Mouse (Mus musculus): ENCODE measurements around the gene Tubg1. TPM values are rescaled to one million over a fixed set of nuclear protein-coding genes. Genes with fewer than 3 reads are reported as not detected.
"Not testable (repeated sequence)": the region's sequence is repeated elsewhere in the genome, so short reads cannot be mapped to it uniquely, and the experiment has no call there.

Gene Tubg1
- polyA plus RNA-seq, 1 experiment: 27.3 TPM

DNA sequence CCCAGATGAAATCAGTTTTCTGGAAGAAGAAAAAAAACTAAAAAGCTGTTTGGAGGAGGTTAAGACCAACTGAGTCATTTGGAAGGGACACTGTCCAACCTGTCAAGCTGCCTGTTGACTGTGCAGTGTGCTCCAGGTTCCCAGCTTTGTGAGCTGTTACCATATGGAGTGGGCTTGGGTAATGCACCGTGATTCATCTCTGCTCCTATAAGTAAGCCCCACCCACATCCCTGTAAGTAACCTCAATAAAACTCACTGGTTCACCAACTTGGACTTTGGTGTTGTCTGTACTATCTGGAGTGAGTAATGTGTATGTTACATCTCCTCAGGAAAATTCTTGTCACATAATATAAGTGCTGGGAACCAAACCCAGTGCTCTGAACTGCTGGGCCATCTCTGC is 33.1 kb downstream of the Tubg1 start:
- TF ChIP-seq CTCF (IDR thresholded peaks at IDR 0.05; ENCODE audit: control insufficient read depth, insufficient read depth, insufficient replicate concordance, low read depth, low read length) (no peak), POLR2A (IDR thresholded peaks at IDR 0.05; ENCODE audit: control insufficient read depth, low read depth, low read length) (no peak)
- Histone ChIP-seq H3K36me3 (ENCODE audit: control insufficient read depth, insufficient read depth, low read length) (no peaks in the 10 kb centered on the region), H3K4me3 (ENCODE audit: control insufficient read depth, low read depth, low read length) (no peak overlapping the region), H3K27me3 (ENCODE audit: control insufficient read depth, insufficient read depth, low read length) (no peaks in the 10 kb centered on the region), H3K27ac (ENCODE audit: control insufficient read depth, insufficient read depth, low read depth, low read length) (no peak overlapping the region), H3K4me1 (ENCODE audit: control insufficient read depth, insufficient read depth, low read length) (peaks cover 8% of the 10 kb centered on the region)

GRCm38 (mm10) chr11:101154648-101155047 is 34.9 kb downstream of the Tubg1 start:
- no peak overlapping the region for H3K27ac ChIP-seq (ENCODE audit: control insufficient read depth, insufficient read depth, low read depth, low read length)
- no peaks in the 10 kb centered on the region for H3K27me3 ChIP-seq (ENCODE audit: control insufficient read depth, insufficient read depth, low read length)
- no peak overlapping the region for H3K4me3 ChIP-seq (ENCODE audit: control insufficient read depth, low read depth, low read length)
- no peaks in the 10 kb centered on the region for H3K36me3 ChIP-seq (ENCODE audit: control insufficient read depth, insufficient read depth, low read length)
- H3K4me1 ChIP-seq (ENCODE audit: control insufficient read depth, insufficient read depth, low read length): peaks cover 8% of the 10 kb centered on the region
- TF ChIP-seq CTCF (IDR thresholded peaks at IDR 0.05; ENCODE audit: control insufficient read depth, insufficient read depth, insufficient replicate concordance, low read depth, low read length) (no peak), POLR2A (IDR thresholded peaks at IDR 0.05; ENCODE audit: control insufficient read depth, low read depth, low read length) (no peak)

DNA sequence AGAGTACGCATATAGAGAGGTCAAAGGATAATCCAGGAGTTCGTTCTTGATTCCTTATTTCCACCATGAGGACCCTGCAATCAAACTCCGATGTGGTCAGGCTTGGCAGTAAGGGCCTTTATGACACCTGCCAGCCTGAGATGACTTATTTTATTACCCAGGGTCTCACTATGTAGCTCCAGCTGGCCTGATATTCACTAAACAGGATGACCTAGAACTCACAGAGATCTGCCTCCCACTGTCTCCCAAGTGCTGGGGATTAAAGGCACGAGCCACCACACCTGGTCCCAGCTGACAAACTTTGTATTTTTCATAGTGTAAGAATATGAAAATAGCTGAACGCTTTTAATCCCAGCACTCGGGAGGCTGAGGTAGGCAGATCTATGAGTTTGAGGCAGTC is 35.4 kb downstream of the Tubg1 start:
- Histone ChIP-seq H3K36me3 (ENCODE audit: control insufficient read depth, insufficient read depth, low read length) (no peaks in the 10 kb centered on the region), H3K4me1 (ENCODE audit: control insufficient read depth, insufficient read depth, low read length) (peaks cover 8% of the 10 kb centered on the region), H3K4me3 (ENCODE audit: control insufficient read depth, low read depth, low read length) (no peak overlapping the region), H3K27ac (ENCODE audit: control insufficient read depth, insufficient read depth, low read depth, low read length) (no peak overlapping the region), H3K27me3 (ENCODE audit: control insufficient read depth, insufficient read depth, low read length) (no peaks in the 10 kb centered on the region)
- TF ChIP-seq CTCF (IDR thresholded peaks at IDR 0.05; ENCODE audit: control insufficient read depth, insufficient read depth, insufficient replicate concordance, low read depth, low read length): no peak
- TF ChIP-seq POLR2A (IDR thresholded peaks at IDR 0.05; ENCODE audit: control insufficient read depth, low read depth, low read length): no peak

GRCm38 (mm10) chr11:101155728-101156371 is 36.1 kb downstream of the Tubg1 start, which contains the start of gene Tubg2:
Tubg2 (plus strand) TSS chr11:101155907.
- H3K27ac ChIP-seq (ENCODE audit: control insufficient read depth, insufficient read depth, low read depth, low read length): no peak within 1 kb of the TSS

GRCm38 (mm10) chr11:101160151-101160550 is 40.4 kb downstream of the Tubg1 start:
- H3K27me3 ChIP-seq (ENCODE audit: control insufficient read depth, insufficient read depth, low read length): not testable (repeated sequence)
- H3K4me1 ChIP-seq (ENCODE audit: control insufficient read depth, insufficient read depth, low read length): peaks cover 15% of the 10 kb centered on the region

More at GRCm38 (mm10) chr11:101155728-101156371, 36.1 kb downstream of the Tubg1 start, which contains the start of gene Tubg2:
- H3K36me3 ChIP-seq (ENCODE audit: control insufficient read depth, insufficient read depth, low read length): no peaks in the 10 kb centered on the region
- peak within 1 kb of the TSS; percentile 38 for H3K4me3 ChIP-seq (ENCODE audit: control insufficient read depth, low read depth, low read length)
- TF ChIP-seq POLR2A (IDR thresholded peaks at IDR 0.05; ENCODE audit: control insufficient read depth, low read depth, low read length) (no peak), CTCF (IDR thresholded peaks at IDR 0.05; ENCODE audit: control insufficient read depth, insufficient read depth, insufficient replicate concordance, low read depth, low read length) (no peak)
- no peaks in the 10 kb centered on the region for H3K27me3 ChIP-seq (ENCODE audit: control insufficient read depth, insufficient read depth, low read length)
- H3K4me1 ChIP-seq (ENCODE audit: control insufficient read depth, insufficient read depth, low read length): peaks cover 8% of the 10 kb centered on the region

DNA sequence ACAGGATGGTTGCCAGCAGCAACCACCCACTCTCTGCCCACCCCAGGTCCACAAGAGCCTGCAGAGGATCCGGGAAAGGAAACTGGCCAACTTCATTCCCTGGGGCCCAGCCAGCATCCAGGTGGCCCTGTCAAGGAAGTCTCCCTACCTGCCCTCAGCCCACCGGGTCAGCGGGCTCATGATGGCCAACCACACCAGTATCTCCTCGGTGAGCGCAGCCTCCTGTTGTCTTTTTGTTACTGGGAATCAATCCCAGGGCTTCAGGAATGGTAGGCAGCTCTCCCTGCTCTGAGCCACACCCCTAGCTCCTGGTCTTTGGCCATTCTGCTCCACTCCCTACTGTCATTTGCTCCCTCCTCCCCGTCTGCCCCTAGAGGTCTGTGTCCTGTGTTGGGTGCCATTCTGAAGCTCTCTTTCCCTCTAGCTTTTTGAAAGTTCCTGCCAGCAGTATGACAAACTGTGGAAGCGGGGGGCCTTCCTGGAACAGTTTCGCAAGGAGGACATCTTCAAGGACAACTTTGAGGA is 41.3 kb downstream of the Tubg1 start:
- not testable (repeated sequence) for H3K36me3 ChIP-seq (ENCODE audit: control insufficient read depth, insufficient read depth, low read length); H3K27me3 ChIP-seq (ENCODE audit: control insufficient read depth, insufficient read depth, low read length); H3K27ac ChIP-seq (ENCODE audit: control insufficient read depth, insufficient read depth, low read depth, low read length); H3K4me3 ChIP-seq (ENCODE audit: control insufficient read depth, low read depth, low read length); H3K4me1 ChIP-seq (ENCODE audit: control insufficient read depth, insufficient read depth, low read length)

More at GRCm38 (mm10) chr11:101160151-101160550, 40.4 kb downstream of the Tubg1 start:
- not testable (repeated sequence) for H3K36me3 ChIP-seq (ENCODE audit: control insufficient read depth, insufficient read depth, low read length); H3K27ac ChIP-seq (ENCODE audit: control insufficient read depth, insufficient read depth, low read depth, low read length); H3K4me3 ChIP-seq (ENCODE audit: control insufficient read depth, low read depth, low read length)

- Histone ChIP-seq H3K27me3 (ENCODE audit: control insufficient read depth, insufficient read depth, low read length) (peaks cover 2% of the 10 kb centered on the region), H3K27ac (ENCODE audit: control insufficient read depth, insufficient read depth, low read depth, low read length) (no peak overlapping the region), H3K4me3 (ENCODE audit: control insufficient read depth, low read depth, low read length) (no peak overlapping the region)
Observed at GRCm38 (mm10) chr11:101161551-101161950, 41.8 kb downstream of the Tubg1 start.

More at GRCm38 (mm10) chr11:101161551-101161950, 41.8 kb downstream of the Tubg1 start:
- Histone ChIP-seq H3K36me3 (ENCODE audit: control insufficient read depth, insufficient read depth, low read length) (no peaks in the 10 kb centered on the region), H3K4me1 (ENCODE audit: control insufficient read depth, insufficient read depth, low read length) (peaks cover 7% of the 10 kb centered on the region)
- TF ChIP-seq CTCF (IDR thresholded peaks at IDR 0.05; ENCODE audit: control insufficient read depth, insufficient read depth, insufficient replicate concordance, low read depth, low read length) (no peak), POLR2A (IDR thresholded peaks at IDR 0.05; ENCODE audit: control insufficient read depth, low read depth, low read length) (no peak)
